Mouse (Mus musculus) neutrophil, adult 5-6 weeks (primary cell): ENCODE data around the gene Ccl27a. TPM values are rescaled to one million over a fixed set of nuclear protein-coding genes. Genes with fewer than 3 reads are reported as not detected.

Experiments
- total RNA-seq: library from RNA; stranded (forward); fragments of 200-1000 nt; gene quantifications from 2 replicates; pipeline ENCODE4 v1.2.3, GENCODE M21; 2017

The Ccl27a gene
- total RNA-seq, 1 experiment from 2014 or later, result 5.6 TPM

Other genes starting within 250 kb of the Ccl27a start
- 8.4 and 10.2 TPM in 2 replicates for gene Fam219a, start 204.7 kb downstream of the Ccl27a start, total RNA-seq
- gene Dnaic1, start 204.5 kb downstream of the Ccl27a start, total RNA-seq, result not detected in 2 replicates
- gene Enho, start 133.9 kb downstream of the Ccl27a start, total RNA-seq, result not detected in 2 replicates
- gene Cntfr, start 77.2 kb downstream of the Ccl27a start, total RNA-seq, result not detected in 2 replicates
- gene Il11ra1, start 74.3 kb downstream of the Ccl27a start, total RNA-seq, result 27.1 and 33.6 TPM in 2 replicates
- 14.4 and 15.5 TPM in 2 replicates for gene Rpp25l, start 60.7 kb downstream of the Ccl27a start, total RNA-seq
- gene Dctn3, start 51.1 kb downstream of the Ccl27a start, total RNA-seq, result 52.5 and 75.5 TPM in 2 replicates
- gene Arid3c, start 43.1 kb downstream of the Ccl27a start, total RNA-seq, result not detected in 2 replicates
- 34.1 and 37.4 TPM in 2 replicates for gene Galt, start 19.0 kb downstream of the Ccl27a start, total RNA-seq
- gene Sigmar1, start 18.1 kb downstream of the Ccl27a start, total RNA-seq, result 17.9 and 20.7 TPM in 2 replicates
- not detected in 2 replicates for gene Gm21541, start 129.4 kb upstream of the Ccl27a start, total RNA-seq
- 0.93 TPM in 1 of 2 replicates, not detected in the other for gene Gm20878, start 167.3 kb upstream of the Ccl27a start, total RNA-seq
- not detected in 2 replicates for gene Fam205a4, start 191.8 kb upstream of the Ccl27a start, total RNA-seq